Mouse (Mus musculus) olfactory bulb, adult 2 months (tissue): ENCODE measurements around the gene Tssk2. TPM values are rescaled to one million over a fixed set of nuclear protein-coding genes. Genes with fewer than 3 reads are reported as not detected.
A peak's percentile ranks its signal among the peaks of the same experiment; 100 is the strongest.

ENCODE experiments used
- H3K27ac ChIP-seq: fragments of 200-500 bp; 2 replicates; pipeline ENCODE4 v1.5.1; 2012; ENCODE audit warnings: low read depth, low read length; ENCODE audit not compliant: insufficient read depth
- H3K4me1 ChIP-seq: fragments of 200-500 bp; 2 replicates; pipeline ENCODE4 v1.6.1; 2012; ENCODE audit warnings: low read length; ENCODE audit not compliant: control insufficient read depth, insufficient read depth
- H3K4me3 ChIP-seq: fragments of 200-500 bp; 2 replicates; pipeline ENCODE4 v1.5.1; 2012; ENCODE audit warnings: mild to moderate bottlenecking, low read depth, low read length, moderate library complexity; ENCODE audit not compliant: insufficient read depth
- CTCF ChIP-seq: fragments of 200-500 bp; IDR thresholded peaks from 2 replicates; pipeline ENCODE4 v1.5.1; 2012; ENCODE audit warnings: low read depth, mild to moderate bottlenecking, low read length, moderate library complexity; ENCODE audit not compliant: insufficient read depth
- POLR2A ChIP-seq: fragments of 200-500 bp; IDR thresholded peaks from 2 replicates; pipeline ENCODE4 v1.6.1; 2012; ENCODE audit warnings: mild to moderate bottlenecking, low read depth, low read length, moderate library complexity; ENCODE audit not compliant: insufficient read depth
- WGBS: fragments of 180-500 bp; shearing (Covaris S2); methylation state at CpG from one replicate; pipeline ENCODE4 v1.1.7; 2018; 5-methylcytosine and 5-hydroxymethylcytosine counted together
- polyA plus RNA-seq: library from polyadenylated mRNA; stranded (reverse); fragments of >200 nt; gene quantifications from 2 replicates; pipeline ENCODE4 v1.2.4, GENCODE M21; 2012; ENCODE audit warnings: low replicate concordance; ENCODE audit not compliant: missing spikeins, insufficient read depth, insufficient read length

Tssk2 gene
- polyA plus RNA-seq, 1 experiment = not detected

DNA sequence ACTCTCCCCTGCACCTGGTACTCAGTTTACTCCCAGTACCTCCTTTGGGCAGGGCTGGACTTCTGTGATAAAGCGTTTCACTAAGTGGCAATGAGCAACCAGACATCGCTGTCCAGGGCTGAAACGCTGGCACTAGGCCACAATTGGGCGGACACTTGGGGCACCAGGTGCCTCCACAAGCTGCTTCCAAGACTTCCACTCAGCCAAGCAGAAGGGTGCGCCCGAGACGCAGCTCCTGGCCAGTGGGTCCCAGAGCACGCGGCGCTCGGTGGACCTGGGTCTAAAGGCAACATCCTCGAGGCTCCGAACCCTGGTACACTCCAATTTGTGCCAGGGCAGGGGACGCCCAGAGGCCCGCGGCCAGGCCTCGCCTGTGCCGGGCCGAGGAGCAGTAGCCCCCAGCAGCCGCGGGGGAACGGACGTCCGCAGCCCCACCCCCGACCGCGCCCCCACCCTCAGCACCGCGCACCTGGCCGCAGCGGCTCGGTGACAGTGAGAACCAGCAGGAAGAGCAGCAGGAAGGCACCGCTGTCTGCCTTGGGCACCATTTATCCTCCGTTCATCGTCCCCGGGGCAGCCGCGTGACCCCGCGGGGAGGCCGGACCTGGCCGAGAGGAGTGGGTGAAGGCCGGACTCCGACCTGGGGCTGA is 7.4 kb upstream of the Tssk2 start:
- Histone ChIP-seq H3K4me3 (peak overlapping the region; percentile 93), H3K4me1 (peaks cover 13% of the 10 kb centered on the region), H3K27ac (peak overlapping the region; percentile 95)
- WGBS = under 1% methylated on average over 44 of the region's 44 CpGs
- no peak for TF ChIP-seq POLR2A

DNA sequence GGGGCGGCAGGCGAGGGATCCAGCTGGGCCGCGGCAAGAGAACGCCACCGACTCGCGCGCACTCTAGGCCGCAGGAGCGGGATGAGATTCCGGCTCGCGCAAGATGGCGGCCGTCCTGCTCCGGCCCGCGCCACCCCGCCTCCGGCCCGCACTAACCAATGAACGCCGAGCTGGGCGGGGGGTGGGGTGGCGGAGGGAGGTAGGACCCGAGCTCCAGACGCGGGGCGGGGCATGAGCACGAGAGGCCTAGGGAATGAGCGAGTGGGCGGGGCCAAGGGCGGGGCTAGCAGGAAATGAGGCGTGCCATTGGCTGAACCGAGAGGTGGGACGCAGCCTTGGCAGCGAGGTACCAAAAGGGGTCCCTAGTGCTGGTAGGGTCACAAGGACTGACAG is 6.9 kb upstream of the Tssk2 start, which contains the start of gene Gm20518:
Gene Gm20518, minus strand, starts transcription at position 105 of the 393 bp plus-strand sequence.
- TF ChIP-seq POLR2A = peak; percentile 76
- TF ChIP-seq CTCF = no peak
- peaks cover 12% of the 10 kb centered on the region for H3K4me1 ChIP-seq
- H3K4me3 ChIP-seq = peak within 1 kb of the TSS; percentile 93
- under 1% methylated on average over 38 of the region's 38 CpGs for WGBS
- peak within 1 kb of the TSS; percentile 95 for H3K27ac ChIP-seq

DNA sequence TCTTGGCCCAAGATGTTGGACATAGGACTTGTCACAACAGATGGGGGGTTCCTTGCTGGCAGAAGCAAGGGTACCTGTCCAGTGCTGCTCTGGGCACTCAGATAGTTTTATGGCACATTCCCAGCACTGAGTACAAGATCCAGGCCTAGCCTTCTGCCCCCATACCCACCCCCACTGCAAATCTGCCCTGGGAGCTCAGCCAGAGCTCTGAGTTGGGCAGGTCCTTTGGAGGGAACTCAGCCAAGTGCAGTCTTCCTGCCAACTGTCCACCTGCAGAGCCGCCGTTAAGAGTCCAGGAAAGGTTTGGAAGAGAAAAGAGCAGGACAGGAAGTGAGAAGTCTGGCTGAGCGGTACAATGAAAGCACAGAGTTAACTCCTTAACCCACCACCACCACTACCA is 5.8 kb upstream of the Tssk2 start:
- WGBS = 44% methylated on average over 3 of the region's 3 CpGs

DNA sequence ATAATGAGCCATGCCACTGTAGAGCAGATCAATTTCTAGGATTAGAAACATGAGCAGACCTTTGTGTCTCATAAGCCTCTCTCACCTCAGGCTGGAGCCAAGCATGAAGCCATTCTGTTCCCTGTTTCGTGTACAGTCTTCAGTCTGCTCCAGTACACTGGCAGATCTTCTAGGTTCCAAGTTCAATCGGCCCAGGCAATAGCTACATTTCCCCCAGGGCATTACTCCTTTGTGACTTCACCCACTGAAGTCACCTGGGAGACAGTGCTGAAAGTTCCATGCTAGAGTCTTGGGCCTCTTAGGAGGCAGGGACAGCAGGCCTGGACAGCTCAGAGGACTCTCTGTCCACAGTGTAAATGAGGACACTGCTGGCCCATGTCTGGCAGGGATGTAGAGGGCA is 4.5 kb upstream of the Tssk2 start, which contains the start of gene Tssk1:
Gene Tssk1, plus strand, starts transcription at position 301 of the 400 bp plus-strand sequence.
- Histone ChIP-seq H3K4me3 (no peak within 1 kb of the TSS), H3K27ac (no peak within 1 kb of the TSS), H3K4me1 (peaks cover 9% of the 10 kb centered on the region)
- 88% methylated on average over 2 of the region's 2 CpGs for WGBS
- TF ChIP-seq POLR2A = no peak
- TF ChIP-seq CTCF = no peak

More for the DNA sequence above, 5.8 kb upstream of the Tssk2 start:
- Histone ChIP-seq H3K4me1 (peaks cover 9% of the 10 kb centered on the region), H3K4me3 (no peak overlapping the region), H3K27ac (no peak overlapping the region)
- TF ChIP-seq CTCF (no peak), POLR2A (no peak)

DNA sequence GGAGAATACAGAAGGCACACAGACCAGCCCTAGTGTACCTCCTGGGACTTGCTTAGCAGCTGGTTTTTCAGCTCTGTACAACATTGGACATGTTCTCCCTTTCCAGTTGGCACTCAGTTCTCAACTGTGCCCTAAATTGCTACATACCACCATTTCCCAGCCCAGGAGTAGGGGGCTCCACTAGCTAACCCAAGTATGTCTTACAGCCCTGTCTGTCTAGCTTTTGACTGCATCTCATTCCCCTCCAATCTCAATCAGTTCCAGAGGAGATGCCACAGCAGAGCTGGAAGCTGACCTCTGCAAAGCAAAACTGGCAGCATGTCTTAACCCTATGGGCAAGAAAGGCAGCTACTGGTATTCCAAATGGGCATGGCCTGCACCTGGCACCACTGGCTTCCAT is 2.3 kb upstream of the Tssk2 start:
- no peak overlapping the region for H3K27ac ChIP-seq
- no peak overlapping the region for H3K4me3 ChIP-seq
- TF ChIP-seq CTCF = no peak
- no peak for TF ChIP-seq POLR2A
- no peaks in the 10 kb centered on the region for H3K4me1 ChIP-seq

DNA sequence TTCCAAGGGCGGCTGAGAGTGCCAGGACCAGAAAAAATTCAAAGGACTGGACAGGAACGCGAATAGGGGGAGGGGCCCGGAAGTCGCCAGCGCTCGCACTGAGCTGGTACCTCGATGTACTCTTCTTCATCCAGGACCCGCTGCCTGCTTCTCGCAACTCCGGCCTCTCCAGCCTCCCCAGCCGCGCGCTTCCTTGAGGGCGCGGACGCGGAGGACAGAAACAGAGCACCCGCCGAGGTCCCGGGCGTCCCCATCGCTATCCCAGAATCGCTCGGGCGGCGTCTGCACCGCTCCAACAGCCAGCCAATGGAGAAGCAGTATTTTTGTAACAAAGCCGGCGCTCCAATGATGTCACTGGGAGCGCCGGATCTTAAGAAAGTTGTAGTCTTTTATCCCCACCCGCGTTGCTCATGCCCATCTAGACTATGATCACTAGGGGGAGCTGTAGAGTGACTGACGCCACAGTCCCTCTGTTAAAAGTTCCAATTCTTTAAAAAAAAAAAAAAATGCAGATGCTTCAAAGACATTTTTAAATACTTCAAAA is 12.7 kb downstream of the Tssk2 start, which contains the start of gene Ess2:
Gene Ess2, minus strand, starts transcription at position 297 of the 544 bp plus-strand sequence.
- Histone ChIP-seq H3K4me1 (peaks cover 19% of the 10 kb centered on the region), H3K27ac (peak within 1 kb of the TSS; percentile 47; the same call in 1 of the 2 replicates), H3K4me3 (peak within 1 kb of the TSS; percentile 87)
- WGBS = under 1% methylated on average over 35 of the region's 35 CpGs
- no peak for TF ChIP-seq CTCF
- 0 out of 2 replicates have a peak, but pooled peaks have one; percentile 23 for TF ChIP-seq POLR2A

DNA sequence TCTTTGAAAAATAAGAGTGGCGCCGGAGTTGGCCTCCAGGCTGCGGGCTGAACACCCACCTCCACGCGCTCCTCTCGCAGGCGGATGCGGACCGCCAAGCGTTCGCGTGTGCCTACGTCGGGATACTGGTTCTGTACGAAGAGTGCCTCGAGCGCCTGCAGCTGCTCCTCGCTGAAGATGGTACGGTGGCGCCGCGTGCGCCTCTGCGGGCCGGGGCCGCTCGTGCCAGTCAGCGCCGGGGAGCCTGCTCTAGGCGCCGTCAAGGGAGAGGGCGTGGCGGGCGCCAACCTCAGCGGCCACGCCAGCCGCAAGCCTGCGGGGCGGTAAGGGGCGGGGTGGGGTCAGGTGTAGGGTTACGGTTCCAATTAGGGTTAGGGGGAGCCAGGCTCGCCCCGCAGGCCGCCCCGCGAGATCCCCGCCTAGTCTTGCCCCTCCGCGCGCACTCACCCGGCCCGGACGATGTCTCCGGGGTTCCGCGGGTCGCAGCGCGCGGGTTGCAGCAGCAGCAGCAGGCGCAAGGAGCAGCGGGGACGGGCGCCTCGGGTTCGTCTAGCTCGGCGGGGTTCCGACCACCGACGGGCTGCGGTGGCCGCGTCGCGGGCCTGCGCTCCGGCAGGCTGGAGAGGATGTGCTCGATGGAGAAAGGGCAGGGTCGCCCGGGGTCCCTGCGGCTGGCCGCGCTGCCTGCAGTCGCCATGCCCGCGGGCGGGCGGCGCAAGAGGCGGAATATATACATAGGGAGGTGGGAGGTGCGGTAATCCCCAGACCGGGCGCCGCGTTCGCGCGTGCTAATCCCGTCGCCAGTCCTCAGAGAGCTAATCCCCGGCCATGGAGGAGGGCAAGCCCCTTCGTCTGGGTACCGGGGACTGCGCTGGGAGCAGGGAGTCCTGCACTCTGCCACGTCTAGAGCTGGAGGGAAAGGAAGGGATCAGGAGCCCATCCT is 16.1 kb downstream of the Tssk2 start, which contains the start of gene Gsc2:
Gene Gsc2, minus strand, starts transcription at position 753 of the 943 bp plus-strand sequence.
- Histone ChIP-seq H3K27ac (no peak within 1 kb of the TSS), H3K4me1 (peaks cover 19% of the 10 kb centered on the region), H3K4me3 (peak within 1 kb of the TSS; percentile 9)
- TF ChIP-seq CTCF = no peak
- no peak for TF ChIP-seq POLR2A
- under 1% methylated on average over 106 of the region's 106 CpGs for WGBS

DNA sequence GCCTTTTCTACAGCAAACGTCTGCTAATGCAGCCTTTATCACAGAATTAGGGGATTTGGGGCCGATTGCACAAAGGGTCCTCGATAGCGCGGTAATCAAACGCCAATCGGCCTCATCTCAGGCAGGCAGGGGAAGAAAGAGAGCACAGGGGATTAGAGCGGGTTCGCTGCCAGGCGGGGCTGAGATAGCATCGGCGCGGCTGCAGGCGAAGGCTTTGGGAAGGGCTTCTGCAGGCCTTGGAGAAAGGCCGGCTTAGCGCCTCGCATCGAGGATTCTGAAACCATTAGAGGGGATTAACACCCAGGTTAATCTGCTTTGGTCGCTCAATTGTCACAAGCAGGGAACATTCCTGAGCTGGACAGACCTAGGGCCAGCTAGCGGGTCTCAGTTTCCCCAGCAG is 22.1 kb downstream of the Tssk2 start:
- TF ChIP-seq CTCF = no peak
- no peak for TF ChIP-seq POLR2A
- Histone ChIP-seq H3K27ac (no peak overlapping the region), H3K4me3 (no peak overlapping the region), H3K4me1 (0 out of 2 replicates have a peak, but pooled peaks cover 5% of the 10 kb centered on the region)
- WGBS = 13% methylated on average over 20 of the region's 20 CpGs
